Mouse (Mus musculus) forebrain, embryonic 14.5 days (tissue): Measurements from ENCODE around the gene Tmem230. TPM values are rescaled to one million over a fixed set of nuclear protein-coding genes. Genes with fewer than 3 reads are reported as not detected.

Experiments
- ATAC-seq: fragments of 200-750 bp; cut with Nextera tagmentation; 2 replicates; pipeline ENCODE4 v1.8.0; 2017; ENCODE audit warnings: mild to moderate bottlenecking, moderate library complexity
- DNase-seq: peaks from one replicate; pipeline ENCODE4 v3.0.0-alpha.2; 2015; ENCODE audit warnings: low spot score
- H3K27ac ChIP-seq: fragments of 300-500 bp; sonication (generic); 2 replicates; pipeline ENCODE4 v1.5.1; 2014; ENCODE audit warnings: low read depth, mild to moderate bottlenecking, control low read depth, low read length, moderate library complexity
- H3K27me3 ChIP-seq: fragments of 300-500 bp; sonication (generic); replicated peaks from 2 replicates; pipeline ENCODE4 v1.6.1; 2014; ENCODE audit warnings: low read length, control low read depth, mixed read lengths; ENCODE audit not compliant: control insufficient read depth, insufficient read depth
- H3K36me3 ChIP-seq: fragments of 300-500 bp; sonication (generic); 2 replicates; pipeline ENCODE4 v1.6.1; 2014; ENCODE audit warnings: low read length, control low read depth; ENCODE audit not compliant: control insufficient read depth, insufficient read depth
- H3K4me1 ChIP-seq: fragments of 300-500 bp; sonication (generic); 2 replicates; pipeline ENCODE4 v1.6.1; 2014; ENCODE audit warnings: antibody characterized with exemption, low read length, control low read depth; ENCODE audit not compliant: control insufficient read depth, insufficient read depth
- H3K4me2 ChIP-seq: fragments of 300-500 bp; sonication (generic); 2 replicates; pipeline ENCODE4 v1.6.1; 2014; ENCODE audit warnings: mild to moderate bottlenecking, control low read depth, low read length
- H3K4me3 ChIP-seq: fragments of 300-500 bp; sonication (generic); 2 replicates; pipeline ENCODE4 v1.5.1; 2014; ENCODE audit warnings: low read depth, low read length, control low read depth
- H3K9ac ChIP-seq: fragments of 300-500 bp; sonication (generic); 2 replicates; pipeline ENCODE4 v1.6.1; 2014; ENCODE audit warnings: mild to moderate bottlenecking, low read length, control low read depth, moderate library complexity
- H3K9me3 ChIP-seq: fragments of 300-500 bp; sonication (generic); replicated peaks from 2 replicates; pipeline ENCODE4 v1.6.1; 2016; ENCODE audit warnings: low read length, control low read depth, mixed read lengths; ENCODE audit not compliant: control insufficient read depth
- WGBS: fragments of 180-500 bp; shearing (Covaris S2); extraction: QIAGEN DNeasy Blood & Tissue Kit; methylation state at CpG from one replicate; pipeline ENCODE4 v1.1.7; 2014; 5-methylcytosine and 5-hydroxymethylcytosine counted together
- polyA plus RNA-seq: library from polyadenylated mRNA; unstranded; fragments of >200 nt; fragmentation: Nextera tagmentation; extraction: Ambion mirVana; gene quantifications from 2 replicates; pipeline ENCODE4 v1.2.1, GENCODE M21; 2014

Tmem230 gene
- polyA plus RNA-seq, 1 experiment from 2014 or later, result 51.3 TPM

- peak overlapping the region; percentile 93 for H3K9ac ChIP-seq
- under 1% methylated on average over 46 of the region's 47 CpGs for WGBS
Observed at GRCm38 (mm10) chr2:132263421-132264265, 16.0 kb upstream of the Tmem230 start.

GRCm38 (mm10) chr2:132262879-132263398, 15.3 kb upstream of the Tmem230 start, which contains the start of gene Cds2:
Gene Cds2, plus strand, starts transcription at chr2:132263148.
- Histone ChIP-seq H3K4me1 (peaks cover 14% of the 10 kb centered on the region), H3K9me3 (no peaks in the 10 kb centered on the region), H3K27me3 (no peaks in the 10 kb centered on the region), H3K36me3 (no peaks in the 10 kb centered on the region), H3K27ac (peak within 1 kb of the TSS; percentile 86), H3K9ac (peak within 1 kb of the TSS; percentile 93), H3K4me2 (peak within 1 kb of the TSS; percentile 47), H3K4me3 (peak within 1 kb of the TSS; percentile 92)
- WGBS, result under 1% methylated on average over 49 of the region's 49 CpGs
- DNase-seq, result peak; percentile 100
- ATAC-seq, result peak; percentile 99

More at GRCm38 (mm10) chr2:132263421-132264265, 16.0 kb upstream of the Tmem230 start:
- peak overlapping the region; percentile 92 for H3K4me3 ChIP-seq
- ATAC-seq, result peak; percentile 27
- H3K36me3 ChIP-seq, result no peaks in the 10 kb centered on the region
- DNase-seq, result peak; percentile 36
- no peaks in the 10 kb centered on the region for H3K27me3 ChIP-seq
- H3K4me2 ChIP-seq, result peak overlapping the region; percentile 47
- H3K4me1 ChIP-seq, result peaks cover 14% of the 10 kb centered on the region
- peak overlapping the region; percentile 86 for H3K27ac ChIP-seq
- no peaks in the 10 kb centered on the region for H3K9me3 ChIP-seq

GRCm38 (mm10) chr2:132262175-132262574, 14.6 kb upstream of the Tmem230 start:
- Histone ChIP-seq H3K9ac (no peak overlapping the region), H3K27ac (no peak overlapping the region)

GRCm38 (mm10) chr2:132260601-132261000, 13.0 kb upstream of the Tmem230 start:
- no peak overlapping the region for H3K9ac ChIP-seq
- H3K4me1 ChIP-seq, result peaks cover 14% of the 10 kb centered on the region
- H3K4me2 ChIP-seq, result no peak overlapping the region
- no peaks in the 10 kb centered on the region for H3K9me3 ChIP-seq
- H3K36me3 ChIP-seq, result no peaks in the 10 kb centered on the region
- no peaks in the 10 kb centered on the region for H3K27me3 ChIP-seq
- no peak overlapping the region for H3K27ac ChIP-seq
- DNase-seq, result no peak
- ATAC-seq, result no peak
- no peak overlapping the region for H3K4me3 ChIP-seq
- 90% methylated on average over 3 of the region's 3 CpGs for WGBS

More at GRCm38 (mm10) chr2:132262175-132262574, 14.6 kb upstream of the Tmem230 start:
- Histone ChIP-seq H3K4me3 (no peak overlapping the region), H3K4me1 (peaks cover 14% of the 10 kb centered on the region), H3K27me3 (no peaks in the 10 kb centered on the region), H3K4me2 (no peak overlapping the region), H3K9me3 (no peaks in the 10 kb centered on the region), H3K36me3 (no peaks in the 10 kb centered on the region)
- no peak for ATAC-seq
- DNase-seq, result no peak
- WGBS, result 76% methylated on average over 6 of the region's 6 CpGs

GRCm38 (mm10) chr2:132257350-132258068, 9.9 kb upstream of the Tmem230 start:
- no peak overlapping the region for H3K9ac ChIP-seq
- DNase-seq, result no peak
- no peaks in the 10 kb centered on the region for H3K4me1 ChIP-seq
- 92% methylated on average over 6 of the region's 6 CpGs for WGBS
- H3K4me3 ChIP-seq, result no peak overlapping the region
- no peak overlapping the region for H3K27ac ChIP-seq
- H3K9me3 ChIP-seq, result no peaks in the 10 kb centered on the region
- no peak overlapping the region for H3K4me2 ChIP-seq
- no peaks in the 10 kb centered on the region for H3K36me3 ChIP-seq
- H3K27me3 ChIP-seq, result no peaks in the 10 kb centered on the region
- no peak for ATAC-seq

GRCm38 (mm10) chr2:132253603-132254002, 6.0 kb upstream of the Tmem230 start:
- H3K27ac ChIP-seq, result peak overlapping the region; percentile 48; the same call in 1 of the 2 replicates
- under 1% methylated on average over 7 of the region's 7 CpGs for WGBS
- H3K4me1 ChIP-seq, result peaks cover 5% of the 10 kb centered on the region; the same call in 1 of the 2 replicates
- H3K4me2 ChIP-seq, result peak overlapping the region; percentile 45
- no peak for ATAC-seq
- no peak for DNase-seq
- peak overlapping the region; percentile 48; the same call in 1 of the 2 replicates for H3K9ac ChIP-seq
- peak overlapping the region; percentile 55 for H3K4me3 ChIP-seq
- H3K36me3 ChIP-seq, result peaks cover 18% of the 10 kb centered on the region
- H3K27me3 ChIP-seq, result no peaks in the 10 kb centered on the region
- H3K9me3 ChIP-seq, result no peaks in the 10 kb centered on the region

- ATAC-seq (peak; percentile 99), DNase-seq (peak; percentile 99)
- Histone ChIP-seq H3K27me3 (no peaks in the 10 kb centered on the region), H3K4me1 (peaks cover 11% of the 10 kb centered on the region), H3K4me3 (peak within 1 kb of the TSS; percentile 55), H3K9me3 (no peaks in the 10 kb centered on the region), H3K9ac (peak within 1 kb of the TSS; percentile 71), H3K27ac (peak within 1 kb of the TSS; percentile 63), H3K36me3 (peaks cover 23% of the 10 kb centered on the region), H3K4me2 (peak within 1 kb of the TSS; percentile 79)
- WGBS, result under 1% methylated on average over 78 of the region's 79 CpGs
Observed at GRCm38 (mm10) chr2:132252542-132253528, 5.2 kb upstream of the Tmem230 start, which contains the start of gene Pcna. Gene Pcna, minus strand, starts transcription at chr2:132253314.

- no peak overlapping the region for H3K27ac ChIP-seq
- H3K4me1 ChIP-seq, result peaks cover 13% of the 10 kb centered on the region
- peak overlapping the region; percentile 71 for H3K9ac ChIP-seq
- 11% methylated on average over 8 of the region's 8 CpGs for WGBS
- ATAC-seq (no peak), DNase-seq (no peak)
- H3K4me2 ChIP-seq, result peak overlapping the region; percentile 79
- peak overlapping the region; percentile 55 for H3K4me3 ChIP-seq
- H3K27me3 ChIP-seq, result no peaks in the 10 kb centered on the region
- no peaks in the 10 kb centered on the region for H3K9me3 ChIP-seq
- H3K36me3 ChIP-seq, result peaks cover 23% of the 10 kb centered on the region
Observed at GRCm38 (mm10) chr2:132251911-132252310, 4.3 kb upstream of the Tmem230 start.
